Mouse (Mus musculus): ENCODE data around the gene Unc13b. TPM values are rescaled to one million over a fixed set of nuclear protein-coding genes. Genes with fewer than 3 reads are reported as not detected.

The Unc13b gene
- polyA plus RNA-seq, 1 experiment from 2014 or later = 3.0 TPM

- Histone ChIP-seq H3K27me3 (replicated peaks; ENCODE audit: insufficient read depth, low read length) (no peaks in the 10 kb centered on the region), H3K4me1 (ENCODE audit: insufficient read depth, low read depth, low read length) (peaks cover 8% of the 10 kb centered on the region), H3K36me3 (ENCODE audit: insufficient read depth, low read length) (peaks cover 19% of the 10 kb centered on the region), H3K9me3 (ENCODE audit: low read length) (no peaks in the 10 kb centered on the region), H3K4me2 (replicated peaks; ENCODE audit: low read depth, low read length) (no peak overlapping the region), H3K27ac (ENCODE audit: low read length) (no peak overlapping the region), H3K9ac (replicated peaks; ENCODE audit: low read depth) (no peak overlapping the region), H3K4me3 (ENCODE audit: low read depth, low read length) (no peak overlapping the region)
- 93% methylated on average over 6 of the region's 6 CpGs for WGBS
- no peak for ATAC-seq
- TF ChIP-seq CTCF (IDR thresholded peaks at IDR 0.05) (no peak), EP300 (IDR thresholded peaks at IDR 0.05) (no peak)
- no peak for DNase-seq (ENCODE audit: low spot score)
Observed at GRCm38 (mm10) chr4:43035851-43036250, 22.9 kb upstream of the Unc13b start.

GRCm38 (mm10) chr4:43036356-43036755 is 22.4 kb upstream of the Unc13b start:
- Histone ChIP-seq H3K4me2 (replicated peaks; ENCODE audit: low read depth, low read length) (no peak overlapping the region), H3K27me3 (replicated peaks; ENCODE audit: insufficient read depth, low read length) (no peaks in the 10 kb centered on the region), H3K4me1 (ENCODE audit: insufficient read depth, low read depth, low read length) (peaks cover 8% of the 10 kb centered on the region), H3K4me3 (ENCODE audit: low read depth, low read length) (no peak overlapping the region), H3K27ac (ENCODE audit: low read length) (no peak overlapping the region), H3K36me3 (ENCODE audit: insufficient read depth, low read length) (peaks cover 19% of the 10 kb centered on the region), H3K9ac (replicated peaks; ENCODE audit: low read depth) (no peak overlapping the region), H3K9me3 (ENCODE audit: low read length) (no peaks in the 10 kb centered on the region)
- no peak for DNase-seq (ENCODE audit: low spot score)
- WGBS = 93% methylated on average over 10 of the region's 10 CpGs
- TF ChIP-seq CTCF (IDR thresholded peaks at IDR 0.05) (no peak), EP300 (IDR thresholded peaks at IDR 0.05) (no peak)
- ATAC-seq = no peak

GRCm38 (mm10) chr4:43037860-43038566 is 20.7 kb upstream of the Unc13b start:
- no peaks in the 10 kb centered on the region for H3K9me3 ChIP-seq (ENCODE audit: low read length)
- H3K36me3 ChIP-seq (ENCODE audit: insufficient read depth, low read length) = peaks cover 19% of the 10 kb centered on the region
- no peaks in the 10 kb centered on the region for H3K27me3 ChIP-seq (replicated peaks; ENCODE audit: insufficient read depth, low read length)
- H3K27ac ChIP-seq (ENCODE audit: low read length) = no peak overlapping the region
- peaks cover 8% of the 10 kb centered on the region for H3K4me1 ChIP-seq (ENCODE audit: insufficient read depth, low read depth, low read length)
- ATAC-seq = no peak
- no peak overlapping the region for H3K4me2 ChIP-seq (replicated peaks; ENCODE audit: low read depth, low read length)
- WGBS = 40% methylated on average over 4 of the region's 4 CpGs
- no peak overlapping the region for H3K4me3 ChIP-seq (ENCODE audit: low read depth, low read length)
- no peak for DNase-seq (ENCODE audit: low spot score)
- H3K9ac ChIP-seq (replicated peaks; ENCODE audit: low read depth) = no peak overlapping the region
- TF ChIP-seq CTCF (IDR thresholded peaks at IDR 0.05) (no peak), EP300 (IDR thresholded peaks at IDR 0.05) (no peak)

- DNase-seq (ENCODE audit: low spot score) (peak; percentile 85), ATAC-seq (peak; percentile 23)
- H3K9ac ChIP-seq (replicated peaks; ENCODE audit: low read depth) = peak overlapping the region; percentile 90
- peak overlapping the region; percentile 71 for H3K4me3 ChIP-seq (ENCODE audit: low read depth, low read length)
- no peaks in the 10 kb centered on the region for H3K27me3 ChIP-seq (replicated peaks; ENCODE audit: insufficient read depth, low read length)
- H3K4me2 ChIP-seq (replicated peaks; ENCODE audit: low read depth, low read length) = peak overlapping the region; percentile 91
- H3K27ac ChIP-seq (ENCODE audit: low read length) = peak overlapping the region; percentile 90
- 44% methylated on average over 15 of the region's 15 CpGs for WGBS
- no peaks in the 10 kb centered on the region for H3K9me3 ChIP-seq (ENCODE audit: low read length)
- peaks cover 8% of the 10 kb centered on the region for H3K4me1 ChIP-seq (ENCODE audit: insufficient read depth, low read depth, low read length)
- no peak for TF ChIP-seq CTCF (IDR thresholded peaks at IDR 0.05)
- no peak for TF ChIP-seq EP300 (IDR thresholded peaks at IDR 0.05)
- peaks cover 12% of the 10 kb centered on the region for H3K36me3 ChIP-seq (ENCODE audit: insufficient read depth, low read length)
Observed at GRCm38 (mm10) chr4:43038567-43039495, 19.9 kb upstream of the Unc13b start.

- TF ChIP-seq CTCF (IDR thresholded peaks at IDR 0.05) (no peak), EP300 (IDR thresholded peaks at IDR 0.05) (no peak)
- H3K9ac ChIP-seq (replicated peaks; ENCODE audit: low read depth) = peak overlapping the region; percentile 90
- no peaks in the 10 kb centered on the region for H3K9me3 ChIP-seq (ENCODE audit: low read length)
- ATAC-seq (no peak; the same call in 1 of the 2 replicates), DNase-seq (ENCODE audit: low spot score) (no peak)
- peak overlapping the region; percentile 71 for H3K4me3 ChIP-seq (ENCODE audit: low read depth, low read length)
- peaks cover 14% of the 10 kb centered on the region for H3K4me1 ChIP-seq (ENCODE audit: insufficient read depth, low read depth, low read length)
- peak overlapping the region; percentile 91 for H3K4me2 ChIP-seq (replicated peaks; ENCODE audit: low read depth, low read length)
- 4% methylated on average over 11 of the region's 11 CpGs for WGBS
- H3K36me3 ChIP-seq (ENCODE audit: insufficient read depth, low read length) = peaks cover 4% of the 10 kb centered on the region; the same call in 1 of the 2 replicates
- H3K27ac ChIP-seq (ENCODE audit: low read length) = peak overlapping the region; percentile 90
- H3K27me3 ChIP-seq (replicated peaks; ENCODE audit: insufficient read depth, low read length) = no peaks in the 10 kb centered on the region
Observed at GRCm38 (mm10) chr4:43039609-43040008, 19.1 kb upstream of the Unc13b start.

- Histone ChIP-seq H3K4me2 (replicated peaks; ENCODE audit: low read depth, low read length) (peak overlapping the region; percentile 91), H3K4me3 (ENCODE audit: low read depth, low read length) (peak overlapping the region; percentile 71), H3K9me3 (ENCODE audit: low read length) (no peaks in the 10 kb centered on the region), H3K9ac (replicated peaks; ENCODE audit: low read depth) (peak overlapping the region; percentile 90), H3K27me3 (replicated peaks; ENCODE audit: insufficient read depth, low read length) (no peaks in the 10 kb centered on the region), H3K36me3 (ENCODE audit: insufficient read depth, low read length) (no peaks in the 10 kb centered on the region; the same call in 1 of the 2 replicates), H3K4me1 (ENCODE audit: insufficient read depth, low read depth, low read length) (peaks cover 19% of the 10 kb centered on the region), H3K27ac (ENCODE audit: low read length) (peak overlapping the region; percentile 90)
- TF ChIP-seq EP300 (IDR thresholded peaks at IDR 0.05) (no peak; the same call in 1 of the 2 replicates), CTCF (IDR thresholded peaks at IDR 0.05) (no peak; the same call in 1 of the 2 replicates)
- DNase-seq (ENCODE audit: low spot score) (peak; percentile 100), ATAC-seq (peak; percentile 96)
- 3% methylated on average over 20 of the region's 25 CpGs for WGBS
Observed at GRCm38 (mm10) chr4:43040114-43040572, 18.6 kb upstream of the Unc13b start.

All from lung, postnatal 0 days (tissue).